Mouse (Mus musculus) forebrain, postnatal 0 days (tissue): ENCODE measurements at regions not wholly inside any gene's neighbourhood (a gene's known extent, or its start where the extent isn't known, plus 50 kb on each side); places are given as distances from the start of the nearest gene placed in this dataset.
A peak's percentile ranks its signal among the peaks of the same experiment; 100 is the strongest.

Experiments
- ATAC-seq: fragments of 200-750 bp; cut with Nextera tagmentation; 2 replicates; pipeline ENCODE4 v1.8.0; 2017; ENCODE audit warnings: mild to moderate bottlenecking, moderate library complexity
- DNase-seq: peaks from one replicate; pipeline ENCODE4 v3.0.0-alpha.2; 2015
- H3K27ac ChIP-seq: fragments of 300-500 bp; sonication (generic); 2 replicates; pipeline ENCODE4 v1.5.1; 2014; ENCODE audit warnings: low read depth, mild to moderate bottlenecking, antibody characterized with exemption, low read length, moderate library complexity, mixed read lengths
- H3K27me3 ChIP-seq: fragments of 300-500 bp; sonication (generic); 2 replicates; pipeline ENCODE4 v1.6.1; 2014; ENCODE audit warnings: mild to moderate bottlenecking, low read length, mixed read lengths; ENCODE audit not compliant: insufficient read depth
- H3K36me3 ChIP-seq: fragments of 300-500 bp; sonication (generic); 2 replicates; pipeline ENCODE4 v1.6.1; 2014; ENCODE audit warnings: mild to moderate bottlenecking, moderate library complexity; ENCODE audit not compliant: insufficient read depth
- H3K4me1 ChIP-seq: fragments of 300-500 bp; sonication (generic); 2 replicates; pipeline ENCODE4 v1.6.1; 2014; ENCODE audit warnings: antibody characterized with exemption; ENCODE audit not compliant: insufficient read depth
- H3K4me2 ChIP-seq: fragments of 300-500 bp; sonication (generic); 2 replicates; pipeline ENCODE4 v1.6.1; 2014; ENCODE audit warnings: low read depth, mild to moderate bottlenecking, moderate library complexity
- H3K4me3 ChIP-seq: fragments of 300-500 bp; sonication (generic); 2 replicates; pipeline ENCODE4 v1.5.1; 2014; ENCODE audit warnings: low read depth, low read length, mixed read lengths
- H3K9ac ChIP-seq: fragments of 300-500 bp; sonication (generic); 2 replicates; pipeline ENCODE4 v1.6.1; 2014; ENCODE audit warnings: mild to moderate bottlenecking
- H3K9me3 ChIP-seq: fragments of 300-500 bp; sonication (generic); 2 replicates; pipeline ENCODE4 v1.6.1; 2016; ENCODE audit warnings: low read length
- CTCF ChIP-seq: sonication (generic); IDR thresholded peaks from 2 replicates; pipeline ENCODE4 v1.5.1; 2016; ENCODE audit warnings: antibody characterized with exemption, control low read depth, low read depth
- WGBS: fragments of 180-500 bp; shearing (Covaris S2); extraction: QIAGEN DNeasy Blood & Tissue Kit; methylation state at CpG from one replicate; pipeline ENCODE4 v1.1.7; 2014; 5-methylcytosine and 5-hydroxymethylcytosine counted together

DNA sequence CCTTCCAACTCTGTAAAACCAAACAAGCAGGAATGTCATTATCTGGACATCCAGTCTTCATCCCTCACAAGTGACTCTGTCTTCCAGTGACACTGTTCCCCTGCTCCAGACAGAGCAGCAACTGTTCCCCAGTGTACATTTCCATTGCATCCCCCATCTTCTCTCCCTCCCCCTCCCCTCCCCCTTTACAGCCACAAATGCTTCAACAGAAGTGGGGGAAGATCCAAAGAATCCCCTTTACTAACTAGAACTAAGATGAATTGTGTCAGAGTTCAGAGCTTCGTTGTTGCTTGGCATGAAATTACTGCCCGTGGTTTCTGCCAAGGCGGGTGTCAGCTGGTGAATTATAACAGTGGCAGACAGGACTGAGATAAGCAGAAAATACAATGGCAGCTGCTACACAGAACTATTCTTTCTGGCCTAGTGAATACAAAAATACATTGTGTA lies 673.7 kb upstream of the Marcks start:
- Histone ChIP-seq H3K36me3 (no peaks in the 10 kb centered on the region), H3K27me3 (no peaks in the 10 kb centered on the region), H3K9me3 (no peaks in the 10 kb centered on the region), H3K27ac (no peak overlapping the region), H3K9ac (no peak overlapping the region), H3K4me1 (0 out of 2 replicates have a peak, but pooled peaks cover 4% of the 10 kb centered on the region), H3K4me2 (no peak overlapping the region), H3K4me3 (no peak overlapping the region)
- WGBS = 13% methylated on average over 3 of the region's 3 CpGs
- TF ChIP-seq CTCF = no peak
- DNase-seq (peak; percentile 73), ATAC-seq (peak; percentile 86)

DNA sequence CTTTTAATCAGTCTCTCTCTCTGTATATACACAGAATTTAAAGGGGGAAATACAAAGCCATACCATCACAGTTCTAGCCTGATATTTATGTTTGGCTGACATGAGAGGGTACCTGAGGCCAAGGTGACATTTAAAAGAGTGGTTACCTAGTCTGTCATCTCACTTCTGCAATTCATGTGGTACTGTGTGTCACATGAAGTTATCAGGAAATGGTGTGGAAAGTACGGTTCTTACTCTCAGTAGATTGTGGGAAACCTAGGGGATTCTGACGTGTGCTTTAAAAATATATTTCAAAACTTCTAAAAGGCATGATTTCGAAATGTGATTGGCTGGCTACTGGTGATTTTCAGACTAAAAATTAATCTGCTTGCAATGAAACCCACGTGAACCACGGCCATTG lies 673.1 kb upstream of the Marcks start:
- DNase-seq = no peak
- no peak overlapping the region for H3K27ac ChIP-seq
- 71% methylated on average over 5 of the region's 5 CpGs for WGBS
- H3K4me2 ChIP-seq = no peak overlapping the region
- no peak for ATAC-seq
- no peaks in the 10 kb centered on the region for H3K36me3 ChIP-seq
- H3K9ac ChIP-seq = no peak overlapping the region
- no peak overlapping the region for H3K4me3 ChIP-seq
- no peaks in the 10 kb centered on the region for H3K9me3 ChIP-seq
- no peak for TF ChIP-seq CTCF
- H3K4me1 ChIP-seq = 0 out of 2 replicates have a peak, but pooled peaks cover 4% of the 10 kb centered on the region
- no peaks in the 10 kb centered on the region for H3K27me3 ChIP-seq

- Histone ChIP-seq H3K27me3 (no peaks in the 10 kb centered on the region), H3K9ac (no peak overlapping the region), H3K4me2 (no peak overlapping the region), H3K27ac (no peak overlapping the region), H3K9me3 (no peaks in the 10 kb centered on the region), H3K4me1 (no peaks in the 10 kb centered on the region), H3K4me3 (no peak overlapping the region), H3K36me3 (no peaks in the 10 kb centered on the region)
- DNase-seq (no peak), ATAC-seq (no peak)
- TF ChIP-seq CTCF = no peak
- WGBS = 23% methylated on average over 4 of the region's 4 CpGs
Observed at GRCm38 (mm10) chr10:37803225-37803805, 664.6 kb upstream of the Marcks start.

DNA sequence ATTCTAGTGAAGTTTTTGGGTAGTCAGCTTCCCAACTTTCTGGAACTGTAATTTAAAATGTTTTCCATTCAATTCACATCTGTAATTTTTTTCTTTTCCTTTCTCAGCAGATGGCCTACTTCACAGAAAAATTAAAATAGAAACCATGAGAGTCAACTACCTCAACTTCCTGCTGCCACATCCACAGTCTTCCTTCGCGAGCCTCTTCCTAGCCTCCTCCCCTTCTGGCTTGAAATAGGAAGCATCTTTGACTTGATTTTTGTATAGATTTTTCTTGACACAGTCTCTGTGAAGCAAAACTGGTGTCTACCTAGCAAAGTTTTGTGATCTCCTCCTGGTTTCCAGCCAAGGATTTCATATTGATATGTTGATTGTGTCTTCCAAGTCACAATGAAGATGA lies 660.7 kb upstream of the Marcks start:
- H3K4me3 ChIP-seq = no peak overlapping the region
- no peak overlapping the region for H3K27ac ChIP-seq
- WGBS = 86% methylated on average over 2 of the region's 2 CpGs
- TF ChIP-seq CTCF = no peak
- no peaks in the 10 kb centered on the region for H3K4me1 ChIP-seq
- H3K4me2 ChIP-seq = no peak overlapping the region
- no peak overlapping the region for H3K9ac ChIP-seq
- no peaks in the 10 kb centered on the region for H3K9me3 ChIP-seq
- ATAC-seq = no peak
- no peak for DNase-seq
- no peaks in the 10 kb centered on the region for H3K27me3 ChIP-seq
- H3K36me3 ChIP-seq = no peaks in the 10 kb centered on the region

DNA sequence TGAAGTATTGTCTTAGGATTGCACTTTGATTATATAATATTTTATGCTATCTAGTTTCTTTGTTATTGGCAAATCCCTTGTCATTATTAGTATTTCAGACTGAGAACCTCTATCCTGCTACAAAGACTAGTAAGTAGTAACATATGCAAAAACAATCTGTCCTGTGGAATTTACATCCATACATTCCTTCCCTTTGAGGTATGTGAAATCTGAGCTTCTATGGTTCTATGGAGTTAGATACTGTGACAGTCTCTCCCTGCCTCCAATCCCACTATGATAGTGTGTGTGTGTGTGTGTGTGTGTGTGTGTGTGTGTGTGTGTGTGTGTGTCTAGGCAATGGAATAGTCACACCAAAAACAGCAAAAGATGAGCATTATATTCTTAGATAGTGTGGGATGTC lies 659.6 kb upstream of the Marcks start:
- no peak for DNase-seq
- no peaks in the 10 kb centered on the region for H3K36me3 ChIP-seq
- H3K27me3 ChIP-seq = no peaks in the 10 kb centered on the region
- H3K4me2 ChIP-seq = no peak overlapping the region
- TF ChIP-seq CTCF = no peak
- no peak for ATAC-seq
- H3K27ac ChIP-seq = no peak overlapping the region
- H3K4me1 ChIP-seq = no peaks in the 10 kb centered on the region
- no peak overlapping the region for H3K4me3 ChIP-seq
- H3K9ac ChIP-seq = no peak overlapping the region
- H3K9me3 ChIP-seq = no peaks in the 10 kb centered on the region

GRCm38 (mm10) chr10:37797701-37798100 lies 659.0 kb upstream of the Marcks start:
- 59% methylated on average over 5 of the region's 5 CpGs for WGBS
- no peaks in the 10 kb centered on the region for H3K27me3 ChIP-seq
- no peak overlapping the region for H3K27ac ChIP-seq
- H3K9ac ChIP-seq = no peak overlapping the region
- H3K36me3 ChIP-seq = no peaks in the 10 kb centered on the region
- no peak overlapping the region for H3K4me3 ChIP-seq
- TF ChIP-seq CTCF = no peak
- no peaks in the 10 kb centered on the region for H3K9me3 ChIP-seq
- no peaks in the 10 kb centered on the region for H3K4me1 ChIP-seq
- no peak for DNase-seq
- no peak for ATAC-seq
- no peak overlapping the region for H3K4me2 ChIP-seq

GRCm38 (mm10) chr10:37792878-37793277 lies 654.2 kb upstream of the Marcks start:
- 87% methylated on average over 3 of the region's 3 CpGs for WGBS
- DNase-seq = no peak
- H3K27ac ChIP-seq = no peak overlapping the region
- H3K36me3 ChIP-seq = no peaks in the 10 kb centered on the region
- no peaks in the 10 kb centered on the region for H3K4me1 ChIP-seq
- no peak overlapping the region for H3K4me3 ChIP-seq
- H3K27me3 ChIP-seq = no peaks in the 10 kb centered on the region
- ATAC-seq = no peak
- H3K9me3 ChIP-seq = no peaks in the 10 kb centered on the region
- H3K9ac ChIP-seq = no peak overlapping the region
- TF ChIP-seq CTCF = peak; percentile 7; the same call in 1 of the 2 replicates
- no peak overlapping the region for H3K4me2 ChIP-seq
